Mouse (Mus musculus) embryo, embryonic 11.5 days (tissue): ENCODE results near the gene Tprg.

ENCODE experiments used
- DNase-seq: peaks from one replicate; pipeline ENCODE4 v3.0.0-alpha.2; 2012; ENCODE audit warnings: low read depth, low spot score

Tprg gene

GRCm38 (mm10) chr16:25425376-25425775, 138.8 kb downstream of the Tprg start:
- no peak for DNase-seq

- no peak for DNase-seq
Measured at GRCm38 (mm10) chr16:25426261-25426660, 139.6 kb downstream of the Tprg start.

DNA sequence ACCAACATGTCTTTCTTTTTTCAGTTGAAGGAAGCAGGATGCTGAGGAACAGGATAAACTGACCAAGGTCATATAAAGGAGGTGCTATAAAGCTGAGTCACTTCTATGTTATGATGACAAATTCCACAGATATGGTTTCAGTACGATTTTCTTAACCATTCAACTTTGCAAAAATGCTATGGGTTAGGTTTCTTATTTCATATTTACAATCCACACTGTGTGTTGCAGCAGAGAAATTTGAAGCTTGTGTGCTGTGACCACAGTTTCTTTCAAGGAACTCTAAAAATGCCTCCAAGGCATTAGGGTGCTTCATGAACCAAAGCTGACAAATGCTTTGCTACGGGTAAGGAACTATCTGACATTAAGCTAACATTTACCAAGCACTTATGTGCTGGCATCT, 153.4 kb downstream of the Tprg start:
- no peak for DNase-seq

DNA sequence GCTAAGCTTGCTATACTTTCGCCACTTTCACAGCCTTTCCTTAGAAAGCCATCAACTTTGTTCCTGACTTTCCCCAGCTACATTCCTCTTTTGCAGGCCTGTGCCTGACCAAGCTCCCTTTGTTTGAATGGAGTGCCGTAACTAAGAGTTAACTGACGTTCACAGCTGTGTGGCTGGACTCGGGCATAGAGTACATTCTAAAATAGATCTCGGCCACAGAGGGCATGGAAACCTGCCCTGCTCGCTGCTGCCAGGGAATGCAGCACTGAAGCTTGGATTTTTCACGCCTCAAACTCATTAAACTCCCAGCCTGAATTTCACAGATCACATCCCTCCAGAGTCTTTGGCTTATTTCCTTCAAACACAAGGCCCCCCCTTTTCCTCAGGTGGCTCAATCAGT, 159.0 kb downstream of the Tprg start:
- DNase-seq, result no peak

GRCm38 (mm10) chr16:25451511-25451910, 164.9 kb downstream of the Tprg start:
- DNase-seq, result no peak

- no peak for DNase-seq
Measured at GRCm38 (mm10) chr16:25464732-25465131, 178.1 kb downstream of the Tprg start.

- DNase-seq, result no peak
Measured at GRCm38 (mm10) chr16:25465435-25466139, 179.0 kb downstream of the Tprg start.

- no peak for DNase-seq
Measured at GRCm38 (mm10) chr16:25468040-25468439, 181.4 kb downstream of the Tprg start.

GRCm38 (mm10) chr16:25468662-25469061, 182.0 kb downstream of the Tprg start:
- no peak for DNase-seq
